Mouse (Mus musculus) Patski (cell line): Measurements from ENCODE around the gene Alkbh1. TPM values are rescaled to one million over a fixed set of nuclear protein-coding genes. Genes with fewer than 3 reads are reported as not detected.

Experiments
- ATAC-seq: fragments of 100-300 bp; one replicate; pipeline ENCODE4 v1.8.0; 2021
- CTCF ChIA-PET: fragments of 350-600 bp; sonication (Branson Sonifier 250); formaldehyde crosslinking; loops from one replicate; lab custom pipeline; 2022; ENCODE audit warnings: inconsistent platforms; lab: Charles Lee
- POLR2A ChIA-PET: fragments of 350-600 bp; sonication (Branson Sonifier 250); formaldehyde crosslinking; loops from one replicate; lab custom pipeline; 2022; ENCODE audit warnings: antibody characterized with exemption, inconsistent platforms; lab: Charles Lee
- DNase-seq: peaks from one replicate; pipeline ENCODE4 v3.0.0-alpha.2; 2011; ENCODE audit warnings: low read depth, low spot score
- H3K27me3 ChIP-seq: fragments of 371-371 bp; one replicate; pipeline ENCODE4 v1.5.1; 2021
- CTCF ChIP-seq: fragments of 100-300 bp; IDR thresholded peaks from one replicate; pipeline ENCODE4 v1.5.1; 2021
- in situ Hi-C: fragments of 300-500 bp; cut with MboI; formaldehyde crosslinking; loops from 3 replicates; pipeline ENCODE4 v1.11.1; 2018; ENCODE audit warnings: low pct_unique_long_range_greater_than_20kb, mixed read lengths
- polyA plus RNA-seq: library from polyadenylated mRNA; unstranded; gene quantifications from one replicate; pipeline ENCODE4 v1.2.3, GENCODE M21; 2021

Gene Alkbh1
- polyA plus RNA-seq, 1 experiment from 2014 or later: 15.5 TPM

GRCm38 (mm10) chr12:87443115-87443699 is 610 bp downstream of the Alkbh1 start:
- DNase-seq (no peak), ATAC-seq (peak; percentile 82)
- in situ Hi-C loops: no loop called here
- CTCF ChIA-PET: interaction anchor here (0.8 to 1.2 kb wide), 3 partner anchors 10 to 30 kb away, joined by 3 to 5 read pairs (median 3); no protein-coding TSS in a partner anchor
- no peaks in the 10 kb centered on the region for H3K27me3 ChIP-seq
- POLR2A ChIA-PET: interaction anchor here (0.8 to 1.4 kb wide), 2 partner anchors 25 to 28 kb away, joined by 3 to 8 read pairs; partner anchors contain the start of gene Snw1
- no peak for TF ChIP-seq CTCF

GRCm38 (mm10) chr12:87442177-87443114 is 1.4 kb downstream of the Alkbh1 start:
- H3K27me3 ChIP-seq: no peaks in the 10 kb centered on the region
- ATAC-seq (no peak), DNase-seq (no peak)
- in situ Hi-C loops: no loop called here
- POLR2A ChIA-PET: interaction anchor here (0.8 to 1.4 kb wide), 2 partner anchors 25 to 29 kb away, joined by 3 to 8 read pairs; partner anchors contain the start of gene Snw1
- CTCF ChIA-PET: interaction anchor here (0.8 to 1.2 kb wide), 3 partner anchors 10 to 30 kb away, joined by 3 to 5 read pairs (median 3); no protein-coding TSS in a partner anchor
- no peak for TF ChIP-seq CTCF

DNA sequence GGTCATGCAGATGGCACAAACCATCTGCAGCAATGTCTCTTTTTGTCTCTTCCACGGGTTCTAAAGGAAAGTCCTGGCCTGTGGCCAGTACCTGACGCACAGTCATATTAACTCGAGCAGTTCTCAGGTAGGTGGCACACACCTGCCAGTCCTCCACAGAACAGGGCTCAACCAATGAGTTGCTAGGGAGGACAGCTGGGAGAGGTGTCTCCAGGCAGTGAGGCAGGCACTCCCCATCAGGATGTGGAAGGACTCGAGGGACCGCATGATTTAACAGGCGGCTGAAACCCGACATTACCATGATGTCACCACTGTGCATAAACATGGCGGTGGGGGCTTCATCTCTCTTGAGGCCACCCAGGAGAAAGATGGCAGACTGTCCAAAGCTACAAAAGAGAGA is 14.9 kb downstream of the Alkbh1 start:
- H3K27me3 ChIP-seq: no peaks in the 10 kb centered on the region
- no peak for DNase-seq
- CTCF ChIA-PET: interaction anchor here (1.0 kb wide), 1 partner anchor 14 kb away, joined by 3 read pairs; no protein-coding TSS in a partner anchor
- TF ChIP-seq CTCF: no peak
- in situ Hi-C loops: no loop called here
- ATAC-seq: no peak
- POLR2A ChIA-PET: no interaction called here

GRCm38 (mm10) chr12:87428295-87428694 is 15.5 kb downstream of the Alkbh1 start:
- DNase-seq (no peak), ATAC-seq (no peak)
- no peak for TF ChIP-seq CTCF
- in situ Hi-C loops: no loop called here
- POLR2A ChIA-PET: no interaction called here
- H3K27me3 ChIP-seq: no peaks in the 10 kb centered on the region
- CTCF ChIA-PET: interaction anchor here (1.0 kb wide), 1 partner anchor 13 kb away, joined by 3 read pairs; no protein-coding TSS in a partner anchor

- in situ Hi-C loops: no loop called here
- no peaks in the 10 kb centered on the region for H3K27me3 ChIP-seq
- ChIA-PET CTCF (interaction anchor here (1.3 kb wide), 1 partner anchor 15 kb away, joined by 3 read pairs; no protein-coding TSS in a partner anchor), POLR2A (no interaction called here)
- ATAC-seq (peak; percentile 76), DNase-seq (no peak)
- no peak for TF ChIP-seq CTCF
These were observed 17.3 kb downstream of the Alkbh1 start for GRCm38 (mm10) chr12:87426354-87427031.

GRCm38 (mm10) chr12:87424516-87424915 is 19.3 kb downstream of the Alkbh1 start:
- no peak for ATAC-seq
- DNase-seq: no peak
- POLR2A ChIA-PET: no interaction called here
- CTCF ChIA-PET: no interaction called here
- no peaks in the 10 kb centered on the region for H3K27me3 ChIP-seq
- in situ Hi-C loops: no loop called here
- no peak for TF ChIP-seq CTCF

DNA sequence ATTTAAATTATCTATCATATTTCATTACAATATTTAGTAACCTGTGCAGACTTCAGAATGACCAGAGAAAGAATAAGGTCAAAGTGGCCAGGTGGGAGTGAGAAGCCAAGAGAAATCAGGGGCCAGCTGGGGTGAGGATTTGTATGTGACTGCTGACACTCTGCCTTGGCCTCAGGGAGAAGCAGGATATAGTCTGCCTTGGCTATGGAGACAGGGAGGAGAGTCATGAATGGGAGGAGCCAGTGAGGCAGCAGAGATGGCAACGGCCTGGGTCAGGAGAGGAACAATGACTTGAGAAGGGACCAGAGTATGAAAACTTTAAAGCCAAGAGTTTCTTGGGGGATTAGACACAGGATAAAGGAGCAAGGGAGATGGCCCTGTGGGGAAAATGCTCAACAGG is 20.1 kb downstream of the Alkbh1 start:
- TF ChIP-seq CTCF: no peak
- ATAC-seq (no peak), DNase-seq (no peak)
- no peaks in the 10 kb centered on the region for H3K27me3 ChIP-seq
- ChIA-PET CTCF (no interaction called here), POLR2A (interaction anchor here (0.6 kb wide), 1 partner anchor 179 kb away, joined by 4 read pairs; no protein-coding TSS in a partner anchor)
- in situ Hi-C loops: no loop called here

DNA sequence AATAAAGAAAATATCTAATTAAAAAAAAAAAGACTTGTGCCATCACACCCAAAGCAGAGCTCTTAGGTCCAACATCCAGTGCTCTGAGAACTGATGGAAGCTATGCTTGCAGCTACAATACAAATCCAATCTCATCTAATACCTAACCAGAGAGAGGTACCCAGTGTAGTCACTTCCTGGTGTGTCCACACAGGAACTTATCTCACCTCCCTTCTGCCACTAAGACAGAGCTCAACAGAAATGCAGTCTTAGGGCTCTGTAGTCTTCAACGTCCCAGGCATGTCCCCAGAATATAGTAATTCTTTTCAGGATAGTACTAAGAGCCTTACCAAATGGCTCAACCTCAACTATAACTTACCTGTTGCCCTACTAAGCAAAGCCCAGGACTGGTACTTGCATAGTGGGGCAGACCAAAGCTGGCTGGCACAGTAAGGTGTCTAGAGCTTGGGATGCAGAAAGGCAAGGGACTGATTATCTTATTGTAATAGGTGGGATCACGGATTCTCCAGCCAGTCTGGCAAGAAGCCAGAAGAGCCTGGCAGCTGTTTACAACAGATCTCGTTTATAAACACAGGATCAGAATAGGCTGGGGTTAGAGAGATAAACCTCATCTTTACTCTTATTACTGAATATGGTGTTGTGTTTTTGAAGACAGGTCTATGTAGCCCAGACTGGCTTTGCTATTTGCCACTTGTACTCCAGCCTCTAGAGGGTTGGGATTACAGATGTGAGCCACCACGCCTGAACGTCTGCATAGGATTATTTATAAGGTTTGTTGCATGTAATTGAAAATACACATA is 21.9 kb downstream of the Alkbh1 start:
- H3K27me3 ChIP-seq: no peaks in the 10 kb centered on the region
- ChIA-PET POLR2A (interaction anchor here (0.6 kb wide), 1 partner anchor 15 kb away, joined by 3 read pairs; no protein-coding TSS in a partner anchor), CTCF (interaction anchor here (0.7 kb wide), 1 partner anchor 9 kb away, joined by 3 read pairs; no protein-coding TSS in a partner anchor)
- in situ Hi-C loops: no loop called here
- ATAC-seq (no peak), DNase-seq (no peak)
- no peak for TF ChIP-seq CTCF

- POLR2A ChIA-PET: no interaction called here
- no peaks in the 10 kb centered on the region for H3K27me3 ChIP-seq
- peak; percentile 82 for ATAC-seq
- no peak for TF ChIP-seq CTCF
- CTCF ChIA-PET: no interaction called here
- in situ Hi-C loops: no loop called here
- DNase-seq: no peak
These were observed 23.8 kb downstream of the Alkbh1 start for GRCm38 (mm10) chr12:87419974-87420485.
